Mouse (Mus musculus) thymus, adult 2 months (tissue): ENCODE data around the gene Tas1r1.

Source experiments
- CTCF ChIP-seq: fragments of 200-500 bp; IDR thresholded peaks from 2 replicates; pipeline ENCODE4 v1.5.1; 2012; ENCODE audit warnings: mild to moderate bottlenecking, control low read depth, low read length, moderate library complexity, borderline replicate concordance; ENCODE audit not compliant: control insufficient read depth, poor library complexity, insufficient read depth; ENCODE audit errors: extremely low read depth
- POLR2A ChIP-seq: fragments of 200-500 bp; IDR thresholded peaks from 2 replicates; pipeline ENCODE4 v1.6.1; 2012; ENCODE audit warnings: mild to moderate bottlenecking, low read length, control low read depth, moderate library complexity; ENCODE audit not compliant: control insufficient read depth, poor library complexity, insufficient read depth; ENCODE audit errors: extremely low read depth

DNA sequence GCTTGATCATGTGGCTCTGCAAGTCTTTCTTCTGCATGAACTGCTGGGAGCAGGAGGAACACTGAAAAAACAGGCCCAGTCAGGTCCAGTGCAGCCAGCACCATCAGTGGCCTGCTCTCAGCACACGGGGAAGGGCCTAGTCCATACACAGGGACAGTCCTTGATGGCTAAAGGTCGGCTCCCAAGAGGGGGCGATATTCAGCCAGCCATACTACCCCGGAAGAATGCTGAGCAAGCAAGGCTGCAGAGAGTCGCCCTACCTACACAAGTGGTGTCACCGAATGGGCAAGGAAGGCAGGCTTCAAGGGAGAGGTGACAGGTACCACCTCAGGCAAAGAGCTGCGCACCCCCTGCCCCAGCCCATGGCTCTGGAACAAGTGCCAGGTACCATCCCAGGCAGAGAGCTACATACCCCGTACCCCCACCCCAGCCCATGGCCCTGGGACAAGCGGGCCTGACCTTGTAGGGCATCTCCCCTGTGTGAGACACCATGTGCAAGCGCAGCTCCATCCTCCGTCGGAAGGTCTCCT, 16.7 kb downstream of the Tas1r1 start:
- TF ChIP-seq CTCF (no peak), POLR2A (no peak)
